Mouse (Mus musculus) bone marrow macrophage, adult 2 months (primary cell): ENCODE results near the gene Ulk4.

ENCODE experiments used
- CTCF ChIP-seq: IDR thresholded peaks from 2 replicates; pipeline ENCODE4 v1.5.1; 2012; ENCODE audit warnings: low read depth, mild to moderate bottlenecking, low read length, moderate library complexity
- POLR2A ChIP-seq: IDR thresholded peaks from 2 replicates; pipeline ENCODE4 v1.6.1; 2012; ENCODE audit warnings: mild to moderate bottlenecking, low read depth, low read length, borderline replicate concordance

GRCm38 (mm10) chr9:120918211-120918610 lies 358.8 kb downstream of the Ulk4 start:
- TF ChIP-seq POLR2A (no peak), CTCF (no peak)
